Mouse (Mus musculus): Measurements from ENCODE around the gene Lcat. TPM values are rescaled to one million over a fixed set of nuclear protein-coding genes. Genes with fewer than 3 reads are reported as not detected.

The Lcat gene
- polyA plus RNA-seq, 1 experiment from 2014 or later = 1.3 TPM

Small RNA genes within 50 kb of the gene (microRNA-seq; reads per million reads assigned to microRNA genes)
- not detected for gene Mir7074

Other genes with a start within 250 kb of the Lcat start
- gene Acd, start 242.3 kb downstream of the Lcat start, polyA plus RNA-seq (2015; fragmentation: Nextera tagmentation; extraction: Ambion mirVana) = 36.4 and 41.7 TPM in 2 replicates
- gene Pard6a, start 242.2 kb downstream of the Lcat start, polyA plus RNA-seq (2015; fragmentation: Nextera tagmentation; extraction: Ambion mirVana) = 13.6 and 17.5 TPM in 2 replicates
- gene 4933405L10Rik, start 235.7 kb downstream of the Lcat start, polyA plus RNA-seq (2015; fragmentation: Nextera tagmentation; extraction: Ambion mirVana) = 0.16 TPM in 1 of 2 replicates, not detected in the other
- 13.1 and 13.6 TPM in 2 replicates for gene Enkd1, start 235.2 kb downstream of the Lcat start, polyA plus RNA-seq (2015; fragmentation: Nextera tagmentation; extraction: Ambion mirVana)
- 7.5 and 12.0 TPM in 2 replicates for gene Gfod2, start 184.7 kb downstream of the Lcat start, polyA plus RNA-seq (2015; fragmentation: Nextera tagmentation; extraction: Ambion mirVana)
- 8.3 and 9.2 TPM in 2 replicates for gene Ranbp10, start 116.0 kb downstream of the Lcat start, polyA plus RNA-seq (2015; fragmentation: Nextera tagmentation; extraction: Ambion mirVana)
- 0.43 and 0.64 TPM in 2 replicates for gene Tsnaxip1, start 115.7 kb downstream of the Lcat start, polyA plus RNA-seq (2015; fragmentation: Nextera tagmentation; extraction: Ambion mirVana)
- 34.0 and 35.6 TPM in 2 replicates for gene Cenpt, start 90.1 kb downstream of the Lcat start, polyA plus RNA-seq (2015; fragmentation: Nextera tagmentation; extraction: Ambion mirVana)
- 49.0 and 50.9 TPM in 2 replicates for gene Thap11, start 88.2 kb downstream of the Lcat start, polyA plus RNA-seq (2015; fragmentation: Nextera tagmentation; extraction: Ambion mirVana)
- 132 and 194 TPM in 2 replicates for gene Nutf2, start 82.8 kb downstream of the Lcat start, polyA plus RNA-seq (2015; fragmentation: Nextera tagmentation; extraction: Ambion mirVana)
- 32.6 and 33.7 TPM in 2 replicates for gene Edc4, start 62.5 kb downstream of the Lcat start, polyA plus RNA-seq (2015; fragmentation: Nextera tagmentation; extraction: Ambion mirVana)
- gene Nrn1l, start 49.8 kb downstream of the Lcat start, polyA plus RNA-seq (2015; fragmentation: Nextera tagmentation; extraction: Ambion mirVana) = 0.69 and 0.89 TPM in 2 replicates
- gene Pskh1, start 42.9 kb downstream of the Lcat start, polyA plus RNA-seq (2015; fragmentation: Nextera tagmentation; extraction: Ambion mirVana) = 22.8 and 25.1 TPM in 2 replicates
- gene Ctrl, start 9.5 kb downstream of the Lcat start, polyA plus RNA-seq (2015; fragmentation: Nextera tagmentation; extraction: Ambion mirVana) = 0.79 and 0.89 TPM in 2 replicates
- gene Psmb10, start 4.9 kb downstream of the Lcat start, polyA plus RNA-seq (2015; fragmentation: Nextera tagmentation; extraction: Ambion mirVana) = 89.4 and 112 TPM in 2 replicates
- 38.5 and 43.1 TPM in 2 replicates for gene Slc12a4, start 22.7 kb upstream of the Lcat start, polyA plus RNA-seq (2015; fragmentation: Nextera tagmentation; extraction: Ambion mirVana)
- not detected in 2 replicates for gene Dpep3, start 36.0 kb upstream of the Lcat start, polyA plus RNA-seq (2015; fragmentation: Nextera tagmentation; extraction: Ambion mirVana)
- 14.4 and 15.5 TPM in 2 replicates for gene Dus2, start 48.0 kb upstream of the Lcat start, polyA plus RNA-seq (2015; fragmentation: Nextera tagmentation; extraction: Ambion mirVana)
- 0.13 and 0.16 TPM in 2 replicates for gene Dpep2nb, start 62.6 kb upstream of the Lcat start, polyA plus RNA-seq (2015; fragmentation: Nextera tagmentation; extraction: Ambion mirVana)
- gene Ddx28, start 68.5 kb upstream of the Lcat start, polyA plus RNA-seq (2015; fragmentation: Nextera tagmentation; extraction: Ambion mirVana) = 12.8 and 14.8 TPM in 2 replicates
- 3.7 and 4.3 TPM in 2 replicates for gene Nfatc3, start 115.5 kb upstream of the Lcat start, polyA plus RNA-seq (2015; fragmentation: Nextera tagmentation; extraction: Ambion mirVana)
- 1.9 and 6.6 TPM in 2 replicates for gene Esrp2, start 193.6 kb upstream of the Lcat start, polyA plus RNA-seq (2015; fragmentation: Nextera tagmentation; extraction: Ambion mirVana)
- 7.7 and 7.8 TPM in 2 replicates for gene Pla2g15, start 207.0 kb upstream of the Lcat start, polyA plus RNA-seq (2015; fragmentation: Nextera tagmentation; extraction: Ambion mirVana)
- 21.1 and 28.5 TPM in 2 replicates for gene Slc7a6, start 225.5 kb upstream of the Lcat start, polyA plus RNA-seq (2015; fragmentation: Nextera tagmentation; extraction: Ambion mirVana)